Mouse (Mus musculus): Measurements from ENCODE around the gene Mgmt. TPM values are rescaled to one million over a fixed set of nuclear protein-coding genes. Genes with fewer than 3 reads are reported as not detected.

Mgmt gene
- polyA plus RNA-seq, 1 experiment from 2014 or later, result 4.0 TPM

DNA sequence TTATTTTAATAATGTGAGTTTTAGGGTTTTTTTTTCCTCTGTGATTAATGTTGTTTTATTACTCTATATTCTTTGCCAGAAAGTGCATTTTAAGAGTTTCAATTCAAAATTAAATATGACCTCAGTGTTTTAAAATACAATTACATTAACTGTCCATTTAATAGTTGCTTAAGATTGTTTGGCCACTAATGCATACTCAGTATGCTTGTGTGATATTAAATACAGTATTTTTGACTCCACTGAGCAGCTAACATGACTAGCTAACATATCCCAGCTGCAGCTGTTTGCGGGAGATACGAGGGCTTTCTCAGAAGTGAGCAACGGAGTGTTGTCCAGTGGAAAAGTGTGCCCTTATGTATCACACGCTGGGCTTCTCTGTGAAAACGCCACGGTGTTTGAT is 179.9 kb downstream of the Mgmt start:
- no peak for ATAC-seq (ENCODE audit: insufficient number of reproducible peaks, low FRiP score)
- WGBS, result 83% methylated on average over 6 of the region's 6 CpGs

DNA sequence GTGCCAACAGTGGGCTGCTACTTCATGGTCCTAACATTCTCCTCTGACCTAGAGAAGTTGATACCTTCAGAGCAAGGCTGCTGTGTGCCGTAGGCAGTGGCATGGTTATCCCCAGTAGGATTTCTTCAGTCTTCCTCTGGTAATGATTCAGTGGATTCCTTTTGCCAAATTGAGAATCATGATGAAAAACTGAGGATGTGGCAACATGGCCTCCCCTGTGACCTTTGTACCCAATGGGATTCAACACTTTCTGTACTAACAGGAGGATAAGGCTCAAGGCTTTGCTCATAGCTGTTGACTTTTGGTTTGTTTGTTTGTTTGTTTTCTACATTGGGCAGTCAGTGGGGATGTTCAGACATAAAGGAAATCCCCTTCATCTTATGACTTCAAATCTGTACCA is 180.9 kb downstream of the Mgmt start:
- Histone ChIP-seq H3K9ac (no peak overlapping the region), H3K4me3 (no peak overlapping the region), H3K27ac (ENCODE audit: poor library complexity, severe bottlenecking) (no peak overlapping the region), H3K9me3 (replicated peaks) (no peaks in the 10 kb centered on the region), H3K36me3 (no peaks in the 10 kb centered on the region), H3K4me2 (no peak overlapping the region), H3K27me3 (replicated peaks) (peaks cover 35% of the 10 kb centered on the region), H3K4me1 (replicated peaks) (peaks cover 21% of the 10 kb centered on the region)
- 89% methylated on average over 1 of the region's 1 CpGs for WGBS
- no peak for ATAC-seq (ENCODE audit: insufficient number of reproducible peaks, low FRiP score)

More for the DNA sequence above, 179.9 kb downstream of the Mgmt start:
- Histone ChIP-seq H3K4me2 (no peak overlapping the region), H3K9ac (no peak overlapping the region), H3K27ac (ENCODE audit: poor library complexity, severe bottlenecking) (no peak overlapping the region), H3K36me3 (no peaks in the 10 kb centered on the region), H3K4me3 (no peak overlapping the region), H3K27me3 (replicated peaks) (peaks cover 45% of the 10 kb centered on the region), H3K4me1 (replicated peaks) (peaks cover 21% of the 10 kb centered on the region), H3K9me3 (replicated peaks) (no peaks in the 10 kb centered on the region)

DNA sequence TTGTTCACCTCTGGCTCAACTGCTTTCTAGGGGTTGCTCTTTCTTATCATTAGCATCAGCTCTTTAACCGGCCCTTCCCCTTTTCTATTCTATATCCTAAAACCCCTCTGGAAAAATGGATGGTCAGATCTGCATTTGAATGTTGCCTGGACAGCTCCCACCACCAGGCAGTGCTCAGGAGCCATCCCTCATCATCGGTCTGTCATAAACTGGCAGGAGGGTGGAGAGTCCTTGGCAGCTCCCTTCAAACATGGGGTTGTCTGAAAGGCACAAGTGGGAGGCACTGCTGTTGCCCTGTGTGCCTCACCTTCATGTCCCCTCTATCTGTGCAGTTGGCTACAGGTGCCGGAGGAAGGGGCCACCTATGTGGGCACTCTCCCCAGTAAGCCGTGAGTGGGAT is 185.8 kb downstream of the Mgmt start:
- WGBS, result 85% methylated on average over 4 of the region's 4 CpGs
- H3K9ac ChIP-seq, result no peak overlapping the region
- 0 out of 2 replicates have a peak, but pooled peaks cover under 1% of the 10 kb centered on the region for H3K4me1 ChIP-seq (replicated peaks)
- no peak for ATAC-seq (ENCODE audit: insufficient number of reproducible peaks, low FRiP score)
- no peak overlapping the region for H3K27ac ChIP-seq (ENCODE audit: poor library complexity, severe bottlenecking)
- H3K36me3 ChIP-seq, result no peaks in the 10 kb centered on the region
- no peaks in the 10 kb centered on the region for H3K9me3 ChIP-seq (replicated peaks)
- no peak overlapping the region for H3K4me2 ChIP-seq
- H3K27me3 ChIP-seq (replicated peaks), result peaks cover 20% of the 10 kb centered on the region; the same call in 1 of the 2 replicates
- no peak overlapping the region for H3K4me3 ChIP-seq

DNA sequence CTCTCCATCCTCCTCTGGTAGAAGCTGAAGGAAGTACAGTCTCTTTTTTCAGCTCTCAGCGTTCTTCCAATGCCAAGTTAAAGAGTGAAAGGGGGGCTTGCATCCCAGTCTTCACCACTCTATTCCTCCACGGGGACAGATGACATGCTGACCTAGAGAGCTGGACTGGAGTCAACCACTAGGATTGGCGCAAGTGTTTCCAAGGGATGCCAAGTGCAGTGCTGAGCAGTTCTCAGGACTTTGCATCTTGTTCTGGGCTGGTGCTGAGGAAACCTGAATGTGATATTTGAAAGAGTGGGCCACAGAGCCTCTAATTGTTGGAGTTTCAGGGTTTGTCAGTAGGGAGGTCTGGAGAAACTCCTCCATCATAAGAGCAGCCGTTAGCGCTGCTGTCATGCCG is 187.8 kb downstream of the Mgmt start:
- Histone ChIP-seq H3K9me3 (replicated peaks) (no peaks in the 10 kb centered on the region), H3K9ac (no peak overlapping the region), H3K36me3 (no peaks in the 10 kb centered on the region), H3K4me2 (no peak overlapping the region), H3K27ac (ENCODE audit: poor library complexity, severe bottlenecking) (no peak overlapping the region), H3K27me3 (replicated peaks) (peaks cover 15% of the 10 kb centered on the region; the same call in 1 of the 2 replicates), H3K4me1 (replicated peaks) (peaks cover 17% of the 10 kb centered on the region), H3K4me3 (no peak overlapping the region)
- WGBS, result 86% methylated on average over 6 of the region's 6 CpGs
- ATAC-seq (ENCODE audit: insufficient number of reproducible peaks, low FRiP score), result no peak

DNA sequence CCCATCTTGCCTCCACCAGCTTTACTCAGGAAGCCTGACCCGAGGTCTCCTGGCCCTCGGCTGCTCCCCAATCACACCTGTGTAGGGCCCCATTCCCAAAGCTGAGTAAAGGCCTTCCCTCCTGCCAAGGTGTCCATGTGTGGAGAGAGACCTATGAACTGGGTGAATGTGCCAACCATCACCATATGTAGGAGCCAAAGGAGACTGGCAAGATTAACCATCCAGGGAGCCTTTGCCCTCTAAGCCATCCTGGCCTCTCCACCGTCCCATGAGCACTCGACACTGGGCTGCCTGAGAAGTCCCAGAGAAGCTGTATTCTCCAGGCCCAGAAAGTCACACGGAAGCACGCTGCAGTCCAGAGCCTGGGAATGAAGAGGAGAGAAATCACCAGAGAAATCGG is 190.2 kb downstream of the Mgmt start:
- no peak for ATAC-seq (ENCODE audit: insufficient number of reproducible peaks, low FRiP score)
- H3K9me3 ChIP-seq (replicated peaks), result no peaks in the 10 kb centered on the region
- H3K27ac ChIP-seq (ENCODE audit: poor library complexity, severe bottlenecking), result no peak overlapping the region
- H3K36me3 ChIP-seq, result no peaks in the 10 kb centered on the region
- H3K4me1 ChIP-seq (replicated peaks), result peaks cover 25% of the 10 kb centered on the region
- H3K4me2 ChIP-seq, result no peak overlapping the region
- H3K27me3 ChIP-seq (replicated peaks), result peaks cover 15% of the 10 kb centered on the region; the same call in 1 of the 2 replicates
- no peak overlapping the region for H3K4me3 ChIP-seq
- 86% methylated on average over 7 of the region's 7 CpGs for WGBS
- H3K9ac ChIP-seq, result no peak overlapping the region

DNA sequence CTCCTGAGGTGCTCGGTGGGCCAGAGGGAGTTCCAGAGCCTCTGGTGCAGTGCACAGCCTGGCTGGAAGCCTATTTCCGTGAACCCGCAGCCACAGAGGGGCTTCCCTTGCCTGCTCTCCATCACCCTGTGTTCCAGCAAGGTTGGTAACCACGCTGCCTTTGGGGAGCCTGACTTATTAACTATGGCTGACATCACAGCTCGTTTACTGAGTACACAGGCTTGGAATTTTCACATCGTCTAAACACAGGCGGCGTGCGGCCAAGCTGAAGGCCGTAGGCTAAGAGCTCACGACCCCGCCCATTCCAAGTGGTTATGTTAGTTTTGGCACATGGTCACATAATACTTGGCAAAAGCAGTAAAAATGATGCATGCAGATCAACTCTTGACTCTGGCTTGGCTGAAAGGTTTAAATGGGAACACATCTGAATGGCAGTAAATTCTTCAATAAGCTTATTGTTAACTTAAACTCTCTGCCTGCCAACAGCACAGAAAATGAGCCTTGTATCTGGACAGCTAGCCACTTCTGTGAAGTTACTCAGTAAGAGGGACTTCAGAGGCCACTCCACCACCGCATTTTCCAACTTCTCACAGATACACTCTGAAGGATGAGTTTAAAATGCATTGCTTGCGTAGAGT is 191.7 kb downstream of the Mgmt start:
- H3K9ac ChIP-seq, result no peak overlapping the region
- H3K4me1 ChIP-seq (replicated peaks), result peaks cover 25% of the 10 kb centered on the region
- peak; percentile 31; the same call in 1 of the 2 replicates for ATAC-seq (ENCODE audit: insufficient number of reproducible peaks, low FRiP score)
- H3K4me3 ChIP-seq, result no peak overlapping the region
- H3K27ac ChIP-seq (ENCODE audit: poor library complexity, severe bottlenecking), result peak overlapping the region; percentile 36
- WGBS, result 32% methylated on average over 14 of the region's 14 CpGs
- 0 out of 2 replicates have a peak, but pooled peaks cover 9% of the 10 kb centered on the region for H3K27me3 ChIP-seq (replicated peaks)
- no peaks in the 10 kb centered on the region for H3K36me3 ChIP-seq
- peak overlapping the region; percentile 35 for H3K4me2 ChIP-seq
- H3K9me3 ChIP-seq (replicated peaks), result no peaks in the 10 kb centered on the region

DNA sequence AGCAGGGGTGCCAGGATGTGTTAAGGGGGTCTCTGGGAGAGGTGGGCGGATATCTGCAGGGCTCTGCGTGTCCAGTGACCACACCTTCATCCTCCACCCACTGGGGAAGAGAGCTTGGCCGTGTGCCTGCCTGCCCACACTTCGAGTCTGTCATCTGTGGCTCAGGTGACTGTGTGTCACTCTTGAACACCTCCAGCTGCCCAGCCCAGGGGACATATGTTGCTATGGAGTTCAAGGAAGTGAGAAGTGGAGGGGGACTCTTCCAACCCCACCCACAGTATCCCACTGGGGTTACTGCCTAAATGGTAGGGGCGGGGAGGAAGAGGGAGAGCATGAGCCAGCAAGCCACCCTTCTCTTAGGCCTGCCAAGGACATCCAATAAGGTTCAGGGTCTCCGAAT is 192.7 kb downstream of the Mgmt start:
- Histone ChIP-seq H3K9ac (no peak overlapping the region), H3K27ac (ENCODE audit: poor library complexity, severe bottlenecking) (no peak overlapping the region), H3K4me3 (no peak overlapping the region), H3K9me3 (replicated peaks) (no peaks in the 10 kb centered on the region), H3K27me3 (replicated peaks) (no peaks in the 10 kb centered on the region), H3K4me1 (replicated peaks) (peaks cover 25% of the 10 kb centered on the region), H3K36me3 (no peaks in the 10 kb centered on the region), H3K4me2 (no peak overlapping the region)
- 40% methylated on average over 6 of the region's 6 CpGs for WGBS
- no peak for ATAC-seq (ENCODE audit: insufficient number of reproducible peaks, low FRiP score)

DNA sequence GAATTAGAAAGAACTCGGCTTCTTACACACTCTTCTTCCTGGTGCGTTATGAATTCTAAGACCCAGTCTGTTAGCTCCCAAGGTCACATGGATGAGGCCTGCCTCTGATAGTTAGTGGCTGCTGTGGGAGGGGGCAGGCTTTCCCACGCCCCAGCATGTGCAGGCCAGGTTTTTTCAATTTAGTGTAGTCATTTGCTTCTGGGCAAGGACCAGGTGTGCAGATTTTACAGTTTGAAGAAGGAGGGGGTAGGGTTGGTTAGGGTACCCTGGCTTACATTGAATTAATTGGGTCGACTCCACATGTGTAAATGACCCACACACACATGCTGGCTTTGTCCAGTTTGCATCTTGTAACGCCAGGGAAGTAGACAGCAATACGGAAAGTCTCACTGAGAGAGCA is 193.7 kb downstream of the Mgmt start:
- Histone ChIP-seq H3K4me2 (no peak overlapping the region), H3K36me3 (no peaks in the 10 kb centered on the region), H3K27ac (ENCODE audit: poor library complexity, severe bottlenecking) (no peak overlapping the region), H3K27me3 (replicated peaks) (no peaks in the 10 kb centered on the region), H3K4me3 (no peak overlapping the region), H3K9me3 (replicated peaks) (no peaks in the 10 kb centered on the region), H3K9ac (no peak overlapping the region), H3K4me1 (replicated peaks) (peaks cover 25% of the 10 kb centered on the region)
- WGBS, result 76% methylated on average over 6 of the region's 6 CpGs
- no peak for ATAC-seq (ENCODE audit: insufficient number of reproducible peaks, low FRiP score)

DNA sequence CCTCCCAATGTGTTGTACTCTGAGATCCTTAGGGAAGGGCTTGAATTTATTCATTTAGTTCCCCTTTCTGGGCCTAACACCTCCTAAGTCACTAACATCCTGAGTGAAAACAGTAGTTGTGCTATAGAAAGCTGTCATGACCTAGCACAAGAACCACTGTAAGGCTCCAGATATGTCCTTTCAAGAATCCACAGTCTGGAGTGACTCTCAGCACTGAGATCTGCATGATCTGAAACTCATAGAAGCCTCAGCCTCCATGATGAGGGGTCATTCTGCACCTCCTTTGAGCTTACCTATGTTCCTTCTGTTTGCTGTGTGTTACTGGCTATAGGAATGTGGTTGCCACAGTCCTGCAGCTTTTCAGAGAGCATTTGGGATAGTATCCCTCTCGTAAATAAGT is 200.1 kb downstream of the Mgmt start:
- H3K36me3 ChIP-seq, result no peaks in the 10 kb centered on the region
- H3K4me2 ChIP-seq, result no peak overlapping the region
- H3K9ac ChIP-seq, result no peak overlapping the region
- 0 out of 2 replicates have a peak, but pooled peaks cover 2% of the 10 kb centered on the region for H3K9me3 ChIP-seq (replicated peaks)
- no peak for ATAC-seq (ENCODE audit: insufficient number of reproducible peaks, low FRiP score)
- H3K4me3 ChIP-seq, result no peak overlapping the region
- no peaks in the 10 kb centered on the region for H3K4me1 ChIP-seq (replicated peaks)
- WGBS, result 78% methylated on average over 1 of the region's 1 CpGs
- H3K27me3 ChIP-seq (replicated peaks), result no peaks in the 10 kb centered on the region
- H3K27ac ChIP-seq (ENCODE audit: poor library complexity, severe bottlenecking), result no peak overlapping the region

DNA sequence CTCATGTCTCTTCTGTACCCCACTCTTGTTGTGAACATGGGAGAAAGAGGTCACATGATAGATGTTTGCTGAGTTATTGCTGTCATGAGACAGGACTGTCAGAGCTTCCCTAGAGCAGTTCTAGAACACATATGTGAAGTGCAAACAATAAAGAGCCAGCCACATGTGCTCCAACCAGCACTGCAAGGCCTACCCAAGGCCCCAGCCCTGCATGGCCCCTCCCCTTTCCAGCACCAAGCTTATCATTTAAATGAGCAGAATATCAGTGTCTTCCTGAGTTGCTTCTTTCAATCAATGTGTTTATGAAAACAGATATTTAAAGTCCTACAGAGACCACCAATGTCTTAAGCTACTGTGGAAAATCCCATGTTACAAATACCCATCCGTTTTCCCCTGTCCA is 201.3 kb downstream of the Mgmt start:
- ATAC-seq (ENCODE audit: insufficient number of reproducible peaks, low FRiP score), result no peak
- no peak overlapping the region for H3K27ac ChIP-seq (ENCODE audit: poor library complexity, severe bottlenecking)
- 0 out of 2 replicates have a peak, but pooled peaks cover 2% of the 10 kb centered on the region for H3K9me3 ChIP-seq (replicated peaks)
- H3K4me3 ChIP-seq, result no peak overlapping the region
- WGBS, result 75% methylated on average over 1 of the region's 1 CpGs
- H3K27me3 ChIP-seq (replicated peaks), result no peaks in the 10 kb centered on the region
- no peaks in the 10 kb centered on the region for H3K36me3 ChIP-seq
- no peak overlapping the region for H3K9ac ChIP-seq
- H3K4me2 ChIP-seq, result no peak overlapping the region
- H3K4me1 ChIP-seq (replicated peaks), result no peaks in the 10 kb centered on the region

DNA sequence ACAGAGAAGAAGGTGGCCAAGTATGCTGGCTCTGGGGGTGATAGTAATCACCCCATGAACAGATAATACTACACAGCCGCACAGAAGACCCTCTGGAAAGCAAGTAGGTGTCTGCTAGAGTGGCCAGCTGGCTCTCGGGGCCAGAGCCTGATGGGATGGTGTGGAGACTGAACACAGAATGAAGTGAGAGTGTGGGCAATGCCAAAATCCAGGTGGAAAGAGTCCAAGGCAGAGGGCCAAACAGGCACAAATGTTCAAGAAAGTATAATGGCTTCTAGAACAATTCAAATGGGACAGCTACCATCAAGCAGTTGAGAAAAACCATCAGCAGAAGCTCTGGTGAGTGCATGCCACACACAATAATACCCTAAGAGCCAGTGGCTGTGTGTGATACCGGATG is 205.4 kb downstream of the Mgmt start:
- H3K9me3 ChIP-seq (replicated peaks), result 0 out of 2 replicates have a peak, but pooled peaks cover 2% of the 10 kb centered on the region
- H3K4me2 ChIP-seq, result no peak overlapping the region
- no peaks in the 10 kb centered on the region for H3K4me1 ChIP-seq (replicated peaks)
- no peak overlapping the region for H3K4me3 ChIP-seq
- no peak overlapping the region for H3K27ac ChIP-seq (ENCODE audit: poor library complexity, severe bottlenecking)
- no peaks in the 10 kb centered on the region for H3K36me3 ChIP-seq
- ATAC-seq (ENCODE audit: insufficient number of reproducible peaks, low FRiP score), result no peak
- H3K27me3 ChIP-seq (replicated peaks), result no peaks in the 10 kb centered on the region; the same call in 1 of the 2 replicates
- WGBS, result 69% methylated on average over 3 of the region's 3 CpGs
- H3K9ac ChIP-seq, result no peak overlapping the region

Data from heart, embryonic 12.5 days (tissue).